Mouse (Mus musculus) forebrain, postnatal 0 days (tissue): ENCODE data around the gene Desi1. TPM values are rescaled to one million over a fixed set of nuclear protein-coding genes. Genes with fewer than 3 reads are reported as not detected.

Experiments
- ATAC-seq: fragments of 200-750 bp; cut with Nextera tagmentation; 2 replicates; pipeline ENCODE4 v1.8.0; 2017; ENCODE audit warnings: mild to moderate bottlenecking, moderate library complexity
- DNase-seq: peaks from one replicate; pipeline ENCODE4 v3.0.0-alpha.2; 2015
- H3K27ac ChIP-seq: fragments of 300-500 bp; sonication (generic); 2 replicates; pipeline ENCODE4 v1.5.1; 2014; ENCODE audit warnings: low read depth, mild to moderate bottlenecking, antibody characterized with exemption, low read length, moderate library complexity, mixed read lengths
- H3K27me3 ChIP-seq: fragments of 300-500 bp; sonication (generic); 2 replicates; pipeline ENCODE4 v1.6.1; 2014; ENCODE audit warnings: mild to moderate bottlenecking, low read length, mixed read lengths; ENCODE audit not compliant: insufficient read depth
- H3K36me3 ChIP-seq: fragments of 300-500 bp; sonication (generic); 2 replicates; pipeline ENCODE4 v1.6.1; 2014; ENCODE audit warnings: mild to moderate bottlenecking, moderate library complexity; ENCODE audit not compliant: insufficient read depth
- H3K4me1 ChIP-seq: fragments of 300-500 bp; sonication (generic); 2 replicates; pipeline ENCODE4 v1.6.1; 2014; ENCODE audit warnings: antibody characterized with exemption; ENCODE audit not compliant: insufficient read depth
- H3K4me2 ChIP-seq: fragments of 300-500 bp; sonication (generic); 2 replicates; pipeline ENCODE4 v1.6.1; 2014; ENCODE audit warnings: low read depth, mild to moderate bottlenecking, moderate library complexity
- H3K4me3 ChIP-seq: fragments of 300-500 bp; sonication (generic); 2 replicates; pipeline ENCODE4 v1.5.1; 2014; ENCODE audit warnings: low read depth, low read length, mixed read lengths
- H3K9ac ChIP-seq: fragments of 300-500 bp; sonication (generic); 2 replicates; pipeline ENCODE4 v1.6.1; 2014; ENCODE audit warnings: mild to moderate bottlenecking
- H3K9me3 ChIP-seq: fragments of 300-500 bp; sonication (generic); 2 replicates; pipeline ENCODE4 v1.6.1; 2016; ENCODE audit warnings: low read length
- CTCF ChIP-seq: sonication (generic); IDR thresholded peaks from 2 replicates; pipeline ENCODE4 v1.5.1; 2016; ENCODE audit warnings: antibody characterized with exemption, control low read depth, low read depth
- WGBS: fragments of 180-500 bp; shearing (Covaris S2); extraction: QIAGEN DNeasy Blood & Tissue Kit; methylation state at CpG from one replicate; pipeline ENCODE4 v1.1.7; 2014; 5-methylcytosine and 5-hydroxymethylcytosine counted together
- polyA plus RNA-seq: library from polyadenylated mRNA; unstranded; fragments of >200 nt; fragmentation: Nextera tagmentation; extraction: Ambion mirVana; gene quantifications from 2 replicates; pipeline ENCODE4 v1.2.1, GENCODE M21; 2015
- total RNA-seq: library from RNA; depleted of rRNA; stranded (reverse); fragments of >200 nt; gene quantifications from 2 replicates; pipeline ENCODE4 v1.2.3, GENCODE M21; 2014

Gene Desi1
- total and polyA plus RNA-seq, 2 experiments from 2014 or later, result 21.2 to 40.1 TPM

- Histone ChIP-seq H3K4me1 (no peaks in the 10 kb centered on the region; the same call in 1 of the 2 replicates), H3K9ac (no peak overlapping the region), H3K27ac (no peak overlapping the region), H3K27me3 (no peaks in the 10 kb centered on the region), H3K4me2 (no peak overlapping the region), H3K36me3 (peaks cover 55% of the 10 kb centered on the region), H3K4me3 (no peak overlapping the region), H3K9me3 (no peaks in the 10 kb centered on the region)
- TF ChIP-seq CTCF, result peak; percentile 86
- WGBS, result 100% methylated on average over 1 of the region's 1 CpGs
- ATAC-seq (peak; percentile 88), DNase-seq (peak; percentile 75)
Measured at GRCm38 (mm10) chr15:82040650-82041049, 7.0 kb upstream of the Desi1 start.

- Histone ChIP-seq H3K9ac (no peak overlapping the region), H3K4me2 (no peak overlapping the region), H3K36me3 (peaks cover 70% of the 10 kb centered on the region), H3K9me3 (no peaks in the 10 kb centered on the region), H3K27me3 (no peaks in the 10 kb centered on the region), H3K4me1 (no peaks in the 10 kb centered on the region), H3K27ac (no peak overlapping the region), H3K4me3 (no peak overlapping the region)
- DNase-seq (peak; percentile 53), ATAC-seq (no peak)
- TF ChIP-seq CTCF, result peak; percentile 52
- WGBS, result 78% methylated on average over 12 of the region's 12 CpGs
Measured at GRCm38 (mm10) chr15:82035904-82036689, 2.4 kb upstream of the Desi1 start.

GRCm38 (mm10) chr15:82032386-82032785, 1.3 kb downstream of the Desi1 start:
- Histone ChIP-seq H3K9ac (no peak overlapping the region), H3K4me3 (no peak overlapping the region), H3K36me3 (peaks cover 73% of the 10 kb centered on the region), H3K4me2 (no peak overlapping the region), H3K27me3 (no peaks in the 10 kb centered on the region), H3K9me3 (no peaks in the 10 kb centered on the region), H3K4me1 (no peaks in the 10 kb centered on the region), H3K27ac (no peak overlapping the region)
- no peak for TF ChIP-seq CTCF
- WGBS, result 88% methylated on average over 7 of the region's 7 CpGs
- DNase-seq, result no peak
- no peak for ATAC-seq

- DNase-seq (no peak), ATAC-seq (no peak)
- peaks cover 91% of the 10 kb centered on the region for H3K36me3 ChIP-seq
- no peaks in the 10 kb centered on the region for H3K4me1 ChIP-seq
- WGBS, result 94% methylated on average over 7 of the region's 7 CpGs
- no peak overlapping the region for H3K4me2 ChIP-seq
- H3K4me3 ChIP-seq, result no peak overlapping the region
- H3K27me3 ChIP-seq, result no peaks in the 10 kb centered on the region
- TF ChIP-seq CTCF, result no peak
- no peaks in the 10 kb centered on the region for H3K9me3 ChIP-seq
- H3K9ac ChIP-seq, result no peak overlapping the region
- no peak overlapping the region for H3K27ac ChIP-seq
Measured at GRCm38 (mm10) chr15:82027726-82028125, 5.9 kb downstream of the Desi1 start.

GRCm38 (mm10) chr15:82027276-82027675, 6.4 kb downstream of the Desi1 start:
- peaks cover 93% of the 10 kb centered on the region for H3K36me3 ChIP-seq
- no peaks in the 10 kb centered on the region for H3K4me1 ChIP-seq

GRCm38 (mm10) chr15:82023965-82024635, 9.6 kb downstream of the Desi1 start:
- H3K9me3 ChIP-seq, result no peaks in the 10 kb centered on the region
- H3K9ac ChIP-seq, result no peak overlapping the region
- ATAC-seq, result no peak
- no peaks in the 10 kb centered on the region for H3K4me1 ChIP-seq
- peaks cover 66% of the 10 kb centered on the region for H3K36me3 ChIP-seq
- H3K27ac ChIP-seq, result no peak overlapping the region
- H3K4me2 ChIP-seq, result no peak overlapping the region
- WGBS, result 92% methylated on average over 6 of the region's 6 CpGs
- TF ChIP-seq CTCF, result no peak
- H3K27me3 ChIP-seq, result no peaks in the 10 kb centered on the region
- no peak for DNase-seq
- H3K4me3 ChIP-seq, result no peak overlapping the region

More at GRCm38 (mm10) chr15:82027276-82027675, 6.4 kb downstream of the Desi1 start:
- Histone ChIP-seq H3K4me3 (no peak overlapping the region), H3K27me3 (no peaks in the 10 kb centered on the region), H3K9me3 (no peaks in the 10 kb centered on the region), H3K4me2 (no peak overlapping the region), H3K9ac (no peak overlapping the region), H3K27ac (no peak overlapping the region)
- no peak for ATAC-seq
- WGBS, result 95% methylated on average over 7 of the region's 7 CpGs
- DNase-seq, result no peak
- TF ChIP-seq CTCF, result no peak

GRCm38 (mm10) chr15:82022535-82023088, 11.1 kb downstream of the Desi1 start:
- no peak for ATAC-seq
- Histone ChIP-seq H3K36me3 (peaks cover 55% of the 10 kb centered on the region), H3K27me3 (no peaks in the 10 kb centered on the region), H3K4me1 (no peaks in the 10 kb centered on the region), H3K4me2 (no peak overlapping the region), H3K9me3 (no peaks in the 10 kb centered on the region), H3K4me3 (no peak overlapping the region), H3K27ac (no peak overlapping the region), H3K9ac (no peak overlapping the region)
- TF ChIP-seq CTCF, result no peak
- 87% methylated on average over 13 of the region's 13 CpGs for WGBS
- DNase-seq, result no peak
